Mouse (Mus musculus) CH12.LX (cell line): ENCODE measurements around the gene Sp7. TPM values are rescaled to one million over a fixed set of nuclear protein-coding genes. Genes with fewer than 3 reads are reported as not detected.

Experiments used
- DNase-seq: peaks from one replicate; pipeline ENCODE4 v3.0.0-alpha.2; 2013; ENCODE audit errors: extremely low read depth
- H3K27ac ChIP-seq: 2 replicates; pipeline ENCODE4 v1.5.1; 2012; ENCODE audit warnings: low read depth, mild to moderate bottlenecking, control low read depth, moderate library complexity; ENCODE audit not compliant: insufficient read depth
- H3K27me3 ChIP-seq: replicated peaks from 2 replicates; pipeline ENCODE3; 2012; ENCODE audit warnings: inconsistent platforms
- H3K36me3 ChIP-seq, 2 experiments: replicated peaks in 1 of 2; 2 replicates each; pipeline versions ENCODE3 to v1.6.1; 2012; ENCODE audit warnings: inconsistent platforms in 1 of 2, low read length in 1 of 2, mild to moderate bottlenecking in 1 of 2, mixed read lengths in 1 of 2, moderate library complexity in 1 of 2; ENCODE audit not compliant: control insufficient read depth in 1 of 2, insufficient read depth in 1 of 2
- H3K4me1 ChIP-seq, 2 experiments: 2 replicates each; pipeline ENCODE4 v1.6.1; 2012; ENCODE audit warnings: inconsistent platforms in 1 of 2, moderate library complexity in 1 of 2; ENCODE audit not compliant: insufficient read depth in 2 of 2, control insufficient read depth in 1 of 2
- H3K4me2 ChIP-seq: 2 replicates; pipeline ENCODE4 v1.6.1; 2012; ENCODE audit warnings: low read depth, mild to moderate bottlenecking, control low read depth; ENCODE audit not compliant: poor library complexity, insufficient read depth, severe bottlenecking
- H3K4me3 ChIP-seq, 3 experiments: fragments of 150-350 bp in 1 of 3; sonication (generic) in 1 of 3; replicated peaks in 1 of 3; 2 replicates each; pipeline versions ENCODE3 to v1.5.1; 2011 to 2012; ENCODE audit warnings: low read depth in 2 of 3, low read length in 2 of 3, mild to moderate bottlenecking in 2 of 3, moderate library complexity in 2 of 3, control low read depth in 1 of 3, improper control_type of control experiment in 1 of 3, inconsistent platforms in 1 of 3, mixed read lengths in 1 of 3; ENCODE audit not compliant: poor library complexity in 1 of 3
- H3K79me2 ChIP-seq: replicated peaks from 2 replicates; pipeline ENCODE4 v1.6.1; 2012; ENCODE audit warnings: mild to moderate bottlenecking, moderate library complexity; ENCODE audit not compliant: control insufficient read depth, poor library complexity, insufficient read depth, severe bottlenecking; ENCODE audit errors: extremely low read depth
- H3K9ac ChIP-seq: 2 replicates; pipeline ENCODE4 v1.6.1; 2012; ENCODE audit warnings: low read depth, mild to moderate bottlenecking, control low read depth, moderate library complexity; ENCODE audit not compliant: insufficient read depth
- H3K9me3 ChIP-seq: replicated peaks from 2 replicates; pipeline ENCODE3; 2012; ENCODE audit warnings: low read length, inconsistent platforms, mixed read lengths
- BHLHE40 ChIP-seq: IDR thresholded peaks from 2 replicates; pipeline ENCODE4 v1.6.1; 2011; ENCODE audit warnings: mild to moderate bottlenecking, low read depth, low read length, improper control_type of control experiment
- CTCF ChIP-seq, 2 experiments: IDR thresholded peaks in 1 of 2; conservative IDR thresholded peaks in 1 of 2; 2 replicates each; pipeline ENCODE4 v1.5.1; 2011 to 2012; ENCODE audit warnings: low read depth in 2 of 2, low read length in 2 of 2, improper control_type of control experiment in 1 of 2, inconsistent platforms in 1 of 2, mild to moderate bottlenecking in 1 of 2, moderate library complexity in 1 of 2
- E2F4 ChIP-seq: IDR thresholded peaks from 2 replicates; pipeline ENCODE4 v1.6.1; 2011; ENCODE audit warnings: low read depth, low read length, improper control_type of control experiment; ENCODE audit not compliant: insufficient replicate concordance
- EP300 ChIP-seq: IDR thresholded peaks from 2 replicates; pipeline ENCODE4 v1.6.1; 2011; ENCODE audit warnings: low read length, improper control_type of control experiment
- IRF4 ChIP-seq: IDR thresholded peaks from 2 replicates; pipeline ENCODE4 v1.6.1; 2014; ENCODE audit warnings: low read depth, mild to moderate bottlenecking, inconsistent platforms, low read length, improper control_type of control experiment
- JUN ChIP-seq: IDR thresholded peaks from 2 replicates; pipeline ENCODE4 v1.6.1; 2011; ENCODE audit warnings: low read depth, mild to moderate bottlenecking, low read length, improper control_type of control experiment, moderate library complexity; ENCODE audit not compliant: insufficient read depth
- JUND ChIP-seq: conservative IDR thresholded peaks from 2 replicates; pipeline ENCODE4 v1.6.1; 2011; ENCODE audit warnings: low read depth, low read length, improper control_type of control experiment
- MAZ ChIP-seq: IDR thresholded peaks from 2 replicates; pipeline ENCODE4 v1.6.1; 2012; ENCODE audit warnings: low read depth, mild to moderate bottlenecking, inconsistent platforms, low read length, improper control_type of control experiment, moderate library complexity
- MYC ChIP-seq: IDR thresholded peaks from 2 replicates; pipeline ENCODE4 v1.6.1; 2011; ENCODE audit warnings: low read depth, mild to moderate bottlenecking, improper control_type of control experiment, low read length
- NELFE ChIP-seq: IDR thresholded peaks from 2 replicates; pipeline ENCODE4 v1.6.1; 2011; ENCODE audit warnings: low read depth, low read length, improper control_type of control experiment
- NRF1 ChIP-seq: IDR thresholded peaks from 2 replicates; pipeline ENCODE4 v1.6.1; 2014; ENCODE audit warnings: low read depth, mild to moderate bottlenecking, inconsistent platforms, low read length, improper control_type of control experiment, moderate library complexity
- RAD21 ChIP-seq: IDR thresholded peaks from 2 replicates; pipeline ENCODE4 v1.6.1; 2011; ENCODE audit warnings: low read depth, mild to moderate bottlenecking, low read length, improper control_type of control experiment, moderate library complexity
- RCOR1 ChIP-seq: conservative IDR thresholded peaks from 2 replicates; pipeline ENCODE4 v1.6.1; 2012; ENCODE audit warnings: low read depth, mild to moderate bottlenecking, inconsistent platforms, low read length, improper control_type of control experiment
- SMC3 ChIP-seq: IDR thresholded peaks from 2 replicates; pipeline ENCODE4 v1.6.1; 2011; ENCODE audit warnings: low read depth, low read length, improper control_type of control experiment
- TCF12 ChIP-seq: IDR thresholded peaks from 2 replicates; pipeline ENCODE4 v1.6.1; 2014; ENCODE audit warnings: low read depth, mild to moderate bottlenecking, inconsistent platforms, low read length, improper control_type of control experiment
- USF1 ChIP-seq: IDR thresholded peaks from 2 replicates; pipeline ENCODE4 v1.6.1; 2014; ENCODE audit warnings: low read depth, mild to moderate bottlenecking, inconsistent platforms, low read length, improper control_type of control experiment
- dilution Hi-C: fragments of 300-500 bp; cut with MboI; formaldehyde crosslinking; loops from 2 replicates; pipeline ENCODE4 v1.14.3; 2020; ENCODE audit warnings: low sequenced_read_pairs; ENCODE audit not compliant: extremely low pct_unique_long_range_greater_than_20kb, extremely low pct_ligation_motif_present
- in situ Hi-C: fragments of 300-500 bp; cut with MboI; formaldehyde crosslinking; loops from 3 replicates; pipeline ENCODE4 v1.14.3; 2019; ENCODE audit warnings: low sequenced_read_pairs, low pct_ligation_motif_present, low pct_unique_long_range_greater_than_20kb, mixed read lengths
- polyA plus RNA-seq: library from polyadenylated mRNA; unstranded; fragments of >175 nt; gene quantifications from 2 replicates; pipeline ENCODE4 v1.2.1, GENCODE M21; 2012; ENCODE audit warnings: low read depth; ENCODE audit not compliant: insufficient read length
- total RNA-seq, 2 experiments: library from RNA; depleted of rRNA; stranded (reverse); fragments of 300-350 nt in 1 of 2; fragments of >200 nt in 1 of 2; gene quantifications; 2 replicates each; pipeline ENCODE4 v1.2.3; 2012 to 2014

The Sp7 gene
- total and polyA plus RNA-seq, 3 experiments: not detected

DNA sequence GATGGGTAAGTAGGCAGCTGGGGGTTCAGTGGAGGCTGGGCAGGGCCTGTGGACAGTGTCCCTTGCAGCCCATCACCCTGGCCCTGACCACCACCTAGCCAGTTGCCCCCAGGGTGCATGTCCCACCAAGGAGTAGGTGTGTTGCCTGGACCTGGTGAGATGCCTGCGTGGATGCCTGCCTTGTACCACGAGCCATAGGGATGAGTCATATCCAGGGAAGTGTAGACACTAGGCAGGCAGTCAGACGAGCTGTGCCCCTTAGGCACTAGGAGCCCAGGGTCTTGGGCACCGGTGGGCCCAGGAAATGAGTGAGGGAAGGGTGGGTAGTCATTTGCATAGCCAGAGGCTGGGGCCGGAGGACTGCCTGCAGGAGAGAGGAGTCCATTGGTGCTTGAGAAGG is 8.1 kb downstream of the Sp7 start:
- no peak for DNase-seq
- H3K79me2 ChIP-seq: no peaks in the 10 kb centered on the region
- H3K27ac ChIP-seq: no peak overlapping the region
- H3K36me3 ChIP-seq: no peaks in the 10 kb centered on the region
- H3K9me3 ChIP-seq: peaks cover 13% of the 10 kb centered on the region
- TF ChIP-seq RAD21 (no peak), JUND (no peak), EP300 (no peak), SMC3 (no peak), MYC (no peak), CTCF (conservative IDR thresholded peaks at IDR 0.05 in 1 of 2, IDR thresholded peaks at IDR 0.05 in 1 of 2; ENCODE audit: low read depth in 2 of 2, low read length in 2 of 2) (no peak), USF1 (no peak), NELFE (no peak), RCOR1 (no peak), NRF1 (no peak)
- TF ChIP-seq, all 38 proteins: peak for 0
- Histone ChIP-seq H3K9ac (no peak overlapping the region), H3K4me2 (no peak overlapping the region), H3K4me1 (peaks cover 7% of the 10 kb centered on the region in 2 experiments; a peak in 1 of 4 replicates), H3K4me3 (no peak overlapping the region), H3K27me3 (peaks cover 58% of the 10 kb centered on the region)
- in situ Hi-C loops: no loop called here
- dilution Hi-C loops: no loop called here

DNA sequence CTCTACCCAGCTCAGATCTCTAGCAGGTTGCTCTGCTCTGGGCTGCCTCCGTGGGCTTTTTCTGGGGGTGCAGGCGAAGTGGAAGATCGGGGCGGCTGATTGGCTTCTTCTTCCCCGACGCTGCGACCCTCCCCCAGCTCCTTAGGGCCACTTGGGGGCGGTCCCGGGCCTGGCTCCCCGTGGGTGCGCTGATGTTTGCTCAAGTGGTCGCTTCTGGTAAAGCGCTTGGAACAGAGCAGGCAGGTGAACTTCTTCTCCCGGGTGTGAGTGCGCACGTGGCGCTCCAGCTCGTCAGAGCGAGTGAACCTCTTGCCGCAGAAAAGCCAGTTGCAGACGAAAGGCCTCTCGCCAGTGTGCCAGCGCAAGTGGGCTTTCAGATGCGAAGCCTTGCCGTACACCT is 8.9 kb downstream of the Sp7 start:
- in situ Hi-C loops (no loop called here), dilution Hi-C loops (no loop called here)
- no peak overlapping the region for H3K27ac ChIP-seq
- peaks cover 13% of the 10 kb centered on the region for H3K9me3 ChIP-seq
- peaks cover 53% of the 10 kb centered on the region for H3K27me3 ChIP-seq
- H3K4me2 ChIP-seq: no peak overlapping the region; the same call in 1 of the 2 replicates
- peaks cover 7% of the 10 kb centered on the region in 2 experiments; a peak in 1 of 4 replicates for H3K4me1 ChIP-seq
- H3K4me3 ChIP-seq: no peak overlapping the region
- no peaks in the 10 kb centered on the region for H3K36me3 ChIP-seq
- DNase-seq: no peak
- TF ChIP-seq MYC (no peak), IRF4 (no peak), EP300 (no peak), JUN (no peak), JUND (no peak), E2F4 (no peak), USF1 (no peak), CTCF (conservative IDR thresholded peaks at IDR 0.05 in 1 of 2, IDR thresholded peaks at IDR 0.05 in 1 of 2; ENCODE audit: low read depth in 2 of 2, low read length in 2 of 2) (0 out of 4 replicates have a peak, but pooled peaks of 1 of the 2 experiments have one; percentile 18), TCF12 (no peak), MAZ (no peak), BHLHE40 (0 out of 2 replicates have a peak, but pooled peaks have one; percentile 16)
- TF ChIP-seq, all 38 proteins: peak for 2
- no peaks in the 10 kb centered on the region for H3K79me2 ChIP-seq
- H3K9ac ChIP-seq: no peak overlapping the region
